Mouse (Mus musculus) brain, adult 2 months (tissue): ENCODE measurements around the gene Gpx2.
A peak's percentile ranks its signal among the peaks of the same experiment; 100 is the strongest.
"Not testable (repeated sequence)": the region's sequence is repeated elsewhere in the genome, so short reads cannot be mapped to it uniquely, and the experiment has no call there.

Source experiments
- DNase-seq: peaks from one replicate; pipeline ENCODE4 v3.0.0; 2011; ENCODE audit warnings: low read depth, low spot score

Gpx2 gene

GRCm38 (mm10) chr12:76805056-76805811, 9.9 kb upstream of the Gpx2 start:
- DNase-seq: peak; percentile 99

- DNase-seq: peak; percentile 88
These were observed 8.4 kb upstream of the Gpx2 start for GRCm38 (mm10) chr12:76803700-76804252.

- peak; percentile 71 for DNase-seq
These were observed 7.7 kb upstream of the Gpx2 start for GRCm38 (mm10) chr12:76803028-76803427.

- DNase-seq: no peak
These were observed 2.8 kb upstream of the Gpx2 start for GRCm38 (mm10) chr12:76798008-76798720.

- DNase-seq: peak; percentile 74
These were observed 1.7 kb upstream of the Gpx2 start for GRCm38 (mm10) chr12:76796938-76797539.

GRCm38 (mm10) chr12:76792540-76792939, 2.8 kb downstream of the Gpx2 start:
- not testable (repeated sequence) for DNase-seq

- DNase-seq: no peak
These were observed 4.8 kb downstream of the Gpx2 start for GRCm38 (mm10) chr12:76790446-76791084.

GRCm38 (mm10) chr12:76784056-76784619, 11.2 kb downstream of the Gpx2 start:
- DNase-seq: no peak

GRCm38 (mm10) chr12:76780639-76781468, 14.5 kb downstream of the Gpx2 start:
- DNase-seq: no peak

GRCm38 (mm10) chr12:76779951-76780350, 15.4 kb downstream of the Gpx2 start:
- DNase-seq: no peak

GRCm38 (mm10) chr12:76778305-76779083, 16.9 kb downstream of the Gpx2 start:
- DNase-seq: no peak

GRCm38 (mm10) chr12:76777845-76778244, 17.5 kb downstream of the Gpx2 start:
- DNase-seq: no peak

- DNase-seq: no peak
These were observed 18.5 kb downstream of the Gpx2 start for GRCm38 (mm10) chr12:76776898-76777297.

- DNase-seq: no peak
These were observed 20.2 kb downstream of the Gpx2 start for GRCm38 (mm10) chr12:76775132-76775531.

GRCm38 (mm10) chr12:76774652-76775051, 20.7 kb downstream of the Gpx2 start:
- no peak for DNase-seq

GRCm38 (mm10) chr12:76771540-76771939, 23.8 kb downstream of the Gpx2 start:
- DNase-seq: no peak

GRCm38 (mm10) chr12:76770841-76771500, 24.4 kb downstream of the Gpx2 start:
- no peak for DNase-seq

GRCm38 (mm10) chr12:76765901-76766630, 29.3 kb downstream of the Gpx2 start:
- DNase-seq: peak; percentile 17
